Mouse (Mus musculus): Measurements from ENCODE around the gene Acot8. TPM values are rescaled to one million over a fixed set of nuclear protein-coding genes. Genes with fewer than 3 reads are reported as not detected.
A peak's percentile ranks its signal among the peaks of the same experiment; 100 is the strongest.

The Acot8 gene
- total RNA-seq, 2 experiments from 2014 or later: 27.8 to 28.2 TPM

DNA sequence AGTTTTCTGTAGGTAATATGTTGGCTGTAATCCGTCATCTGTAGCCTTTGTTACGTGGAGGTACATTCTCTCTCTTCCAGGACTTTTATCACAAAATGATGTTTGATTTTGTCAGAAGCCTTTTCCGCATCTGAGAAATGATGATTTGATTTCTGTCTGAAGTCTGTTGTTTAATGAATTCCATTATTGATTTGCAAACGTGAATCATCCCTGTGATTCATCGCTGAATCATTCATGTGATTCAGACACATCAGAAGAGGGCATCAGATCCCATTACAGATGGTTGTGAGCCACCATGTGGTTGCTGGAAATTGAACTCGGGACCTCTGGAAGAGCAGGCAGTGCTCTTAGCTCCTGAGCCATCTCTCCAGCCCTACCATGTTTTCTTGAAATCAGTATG lies 55.7 kb downstream of the Acot8 start:
- no peak for DNase-seq

DNA sequence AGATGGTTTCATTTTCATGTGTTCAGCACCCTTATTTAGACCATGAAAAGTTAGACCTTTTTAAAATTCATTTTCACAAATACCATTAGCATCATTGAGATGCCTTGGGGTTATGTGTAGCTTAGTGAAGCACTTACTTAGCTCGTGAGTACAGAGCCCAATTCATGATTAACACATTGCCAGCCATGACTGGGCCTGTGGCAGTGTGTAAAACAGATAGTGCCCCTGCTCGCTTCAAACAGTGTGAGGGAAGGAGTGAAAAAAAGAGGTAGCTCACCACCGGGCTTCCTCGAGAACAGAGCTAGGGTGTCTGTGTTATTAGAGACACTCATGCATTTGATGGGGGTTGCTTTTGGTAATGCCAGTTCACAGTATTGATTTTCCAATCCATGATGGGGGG lies 56.5 kb downstream of the Acot8 start:
- DNase-seq: no peak

DNA sequence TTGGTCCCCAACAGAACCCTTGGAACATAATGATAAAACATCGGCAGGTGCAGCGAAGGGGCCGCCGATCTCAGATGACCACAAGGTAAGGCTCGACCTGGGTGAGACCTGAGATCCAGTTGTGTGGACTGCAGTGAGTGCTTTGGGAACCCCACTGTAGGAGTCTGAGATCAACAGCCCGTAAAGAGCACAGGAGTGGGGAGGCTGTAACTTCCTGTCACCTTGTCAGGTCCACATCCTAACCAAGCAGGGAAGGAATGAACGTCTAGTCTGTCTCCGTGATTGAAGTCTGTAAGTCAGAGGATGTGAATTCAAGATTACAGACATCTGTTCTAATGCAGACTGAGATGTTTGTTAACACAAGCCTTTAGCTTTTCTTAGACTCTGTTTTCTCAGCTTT lies 58.0 kb downstream of the Acot8 start:
- DNase-seq: no peak

DNA sequence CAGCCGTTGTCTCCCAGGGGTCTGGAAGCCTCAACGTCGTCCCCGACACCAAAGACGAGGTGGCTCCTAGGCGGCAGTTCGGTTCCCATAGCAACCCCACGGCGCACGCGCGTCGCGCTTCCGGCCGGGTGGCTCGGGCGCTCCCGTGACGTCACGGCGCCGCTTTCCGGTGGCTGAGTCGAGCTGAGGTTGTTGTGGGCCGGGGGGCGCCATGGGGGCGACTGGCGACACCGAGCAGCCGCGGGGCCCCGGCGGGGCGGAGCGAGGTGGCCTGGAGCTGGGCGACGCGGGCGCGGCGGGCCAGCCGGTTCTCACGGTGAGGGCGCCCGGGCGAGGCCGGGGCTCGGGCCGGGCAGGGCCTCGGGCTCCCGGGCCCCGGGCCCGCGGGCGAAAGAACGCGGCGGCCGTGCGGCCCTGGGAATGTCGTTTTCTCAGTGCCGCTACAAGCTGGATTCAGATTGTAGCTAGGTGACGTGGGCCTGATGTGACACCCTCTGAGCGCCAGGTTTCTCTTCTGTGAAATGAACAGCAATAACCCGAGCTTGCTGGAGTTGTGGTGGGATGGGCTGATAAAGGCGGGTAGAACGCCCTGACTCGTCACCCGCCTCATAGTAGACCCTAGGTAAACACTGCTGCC lies 58.7 kb downstream of the Acot8 start, which contains the start of the genes Wfdc3 and Dnttip1:
TSS of gene Wfdc3 (minus strand) at position 89 of the 637 bp plus-strand sequence.
TSS of gene Dnttip1 (plus strand) at position 141 of the 637 bp plus-strand sequence.
- DNase-seq: peak; percentile 94

- no peak for DNase-seq
Observed at GRCm38 (mm10) chr2:164744987-164745386, 59.7 kb downstream of the Acot8 start.

Other genes starting within 250 kb of the Acot8 start
- not detected for gene Wfdc2, start 242.5 kb downstream of the Acot8 start, total RNA-seq (2021)
- gene Spint3, start 231.4 kb downstream of the Acot8 start, total RNA-seq (2021): not detected
- gene Wfdc6a, start 219.4 kb downstream of the Acot8 start, total RNA-seq (2021): not detected
- gene Eppin, start 211.3 kb downstream of the Acot8 start, total RNA-seq (2021): not detected
- not detected for gene Wfdc6b, start 191.4 kb downstream of the Acot8 start, total RNA-seq (2021)
- gene Wfdc8, start 191.3 kb downstream of the Acot8 start, total RNA-seq (2021): not detected
- not detected for gene Wfdc16, start 166.1 kb downstream of the Acot8 start, total RNA-seq (2021)
- gene Wfdc10, start 148.8 kb downstream of the Acot8 start, total RNA-seq (2021): not detected
- not detected for gene Wfdc9, start 148.3 kb downstream of the Acot8 start, total RNA-seq (2021)
- not detected for gene Wfdc11, start 130.8 kb downstream of the Acot8 start, total RNA-seq (2021)
- gene Wfdc13, start 119.8 kb downstream of the Acot8 start, total RNA-seq (2021): not detected
- gene Spint4, start 106.4 kb downstream of the Acot8 start, total RNA-seq (2021): not detected
- not detected for gene Spint5, start 89.6 kb downstream of the Acot8 start, total RNA-seq (2021)
- 1 to 10 TPM; 1.5 to 2.2 TPM for gene Wfdc3, start 59.0 kb downstream of the Acot8 start, total RNA-seq (2021)
- gene Dnttip1, start 58.9 kb downstream of the Acot8 start, total RNA-seq (2021): 10 to 100 TPM; 34.0 to 37.7 TPM
- 1 to 10 TPM; 1.2 to 1.5 TPM for gene Ube2c, start 35.0 kb downstream of the Acot8 start, total RNA-seq (2021)
- gene Tnnc2, start 24.9 kb downstream of the Acot8 start, total RNA-seq (2021): not detected
- gene Snx21, start 19.1 kb downstream of the Acot8 start, total RNA-seq (2021): 10 to 100 TPM; 36.7 to 44.0 TPM
- gene Zswim3, start 216 bp upstream of the Acot8 start, total RNA-seq (2021): 1 to 10 TPM; 8.2 to 8.6 TPM
- gene Zswim1, start 17.8 kb upstream of the Acot8 start, total RNA-seq (2021): 10 to 100 TPM; 21.6 to 23.0 TPM
- not detected for gene Spata25, start 23.7 kb upstream of the Acot8 start, total RNA-seq (2021)
- gene Ctsa, start 28.0 kb upstream of the Acot8 start, total RNA-seq (2021): 10 to 100 TPM; 92.9 to 93.4 TPM
- gene Neurl2, start 28.6 kb upstream of the Acot8 start, total RNA-seq (2021): 1 to 10 TPM; 1.8 to 2.7 TPM
- gene Pltp, start 52.8 kb upstream of the Acot8 start, total RNA-seq (2021): 10 to 100 TPM; 66.9 to 70.7 TPM
- 10 to 100 TPM; 41.2 to 44.1 TPM for gene Pcif1, start 74.4 kb upstream of the Acot8 start, total RNA-seq (2021)
- 10 to 100 TPM; 23.8 to 29.7 TPM for gene Zfp335, start 106.9 kb upstream of the Acot8 start, total RNA-seq (2021)
- gene Mmp9, start 135.9 kb upstream of the Acot8 start, total RNA-seq (2021): 1 to 10 TPM; 2.0 to 2.9 TPM
- 100 to 1,000 TPM; 398 to 404 TPM for gene Slc12a5, start 155.9 kb upstream of the Acot8 start, total RNA-seq (2021)
- gene Ncoa5, start 230.0 kb upstream of the Acot8 start, total RNA-seq (2021): 10 to 100 TPM; 56.8 to 66.3 TPM

Data from layer of hippocampus, postnatal 36 days (tissue).